Mouse (Mus musculus) testis, adult 2 months (tissue): Measurements from ENCODE around the gene Hyal1. TPM values are rescaled to one million over a fixed set of nuclear protein-coding genes. Genes with fewer than 3 reads are reported as not detected.
"Not testable (repeated sequence)": the region's sequence is repeated elsewhere in the genome, so short reads cannot be mapped to it uniquely, and the experiment has no call there.

ENCODE experiments used
- H3K27ac ChIP-seq: fragments of 200-500 bp; 2 replicates; pipeline ENCODE4 v1.5.1; 2012; ENCODE audit warnings: low read depth, low read length; ENCODE audit not compliant: control insufficient read depth, insufficient read depth
- H3K27me3 ChIP-seq: fragments of 200-500 bp; 2 replicates; pipeline ENCODE4 v1.6.1; 2012; ENCODE audit warnings: mild to moderate bottlenecking, low read length, moderate library complexity; ENCODE audit not compliant: control insufficient read depth, insufficient read depth
- H3K36me3 ChIP-seq: fragments of 200-500 bp; 2 replicates; pipeline ENCODE4 v1.6.1; 2012; ENCODE audit warnings: mild to moderate bottlenecking, low read length; ENCODE audit not compliant: control insufficient read depth, insufficient read depth
- H3K4me1 ChIP-seq: fragments of 200-500 bp; 2 replicates; pipeline ENCODE4 v1.6.1; 2012; ENCODE audit warnings: low read length; ENCODE audit not compliant: control insufficient read depth, insufficient read depth
- H3K4me3 ChIP-seq: fragments of 200-500 bp; 2 replicates; pipeline ENCODE4 v1.5.1; 2012; ENCODE audit warnings: low read depth, mild to moderate bottlenecking, low read length, moderate library complexity, mixed read lengths; ENCODE audit not compliant: control insufficient read depth
- CTCF ChIP-seq: fragments of 200-500 bp; IDR thresholded peaks from 2 replicates; pipeline ENCODE4 v1.5.1; 2012; ENCODE audit warnings: low read depth, mild to moderate bottlenecking, inconsistent platforms, low read length, moderate library complexity; ENCODE audit not compliant: control insufficient read depth, insufficient read depth, insufficient replicate concordance
- POLR2A ChIP-seq: fragments of 200-500 bp; IDR thresholded peaks from 2 replicates; pipeline ENCODE4 v1.6.1; 2012; ENCODE audit warnings: low read depth, mild to moderate bottlenecking, inconsistent platforms, low read length, moderate library complexity; ENCODE audit not compliant: control insufficient read depth
- polyA plus RNA-seq: library from polyadenylated mRNA; depleted of rRNA; stranded (reverse); fragments of >200 nt; gene quantifications from 2 replicates; pipeline ENCODE4 v1.2.3, GENCODE M21; 2012

Hyal1 gene
- polyA plus RNA-seq, 1 experiment, result 4.0 TPM

DNA sequence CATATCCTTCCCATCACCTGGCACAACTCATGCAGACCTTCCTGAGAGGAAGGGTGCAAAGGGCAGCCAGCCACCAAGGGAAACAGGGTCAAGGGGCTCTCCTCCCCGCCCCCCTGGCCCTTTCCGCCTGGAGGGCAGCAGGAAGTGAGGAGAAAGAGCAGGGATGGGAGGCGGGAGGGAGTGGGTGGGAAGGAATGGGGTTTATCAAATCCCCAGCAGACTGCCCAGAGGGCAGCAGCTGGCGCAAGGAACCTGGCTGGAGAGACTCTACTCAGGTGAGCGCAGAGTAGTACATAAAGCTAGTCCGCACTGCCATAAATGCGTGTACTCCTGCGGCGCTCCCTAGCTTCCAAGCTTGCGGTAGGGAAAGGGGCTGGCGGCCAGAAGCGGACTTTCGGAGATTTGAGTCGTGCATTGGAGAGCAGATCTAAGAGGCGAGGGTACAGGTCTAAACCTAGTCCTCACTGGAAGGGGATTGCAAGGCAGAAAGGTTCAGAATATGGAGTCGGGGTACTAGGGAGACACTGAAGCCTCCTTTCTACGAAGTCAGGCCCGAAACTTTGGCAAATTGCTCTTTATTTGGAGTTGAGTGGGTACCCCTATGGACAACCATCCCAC lies 8.9 kb upstream of the Hyal1 start, which contains the start of gene Hyal2:
TSS of gene Hyal2 (plus strand) at position 244 of the 618 bp plus-strand sequence.
- Histone ChIP-seq H3K27ac (peak within 1 kb of the TSS; percentile 91), H3K27me3 (no peaks in the 10 kb centered on the region), H3K4me1 (peaks cover 28% of the 10 kb centered on the region), H3K36me3 (no peaks in the 10 kb centered on the region), H3K4me3 (peak within 1 kb of the TSS; percentile 93)
- TF ChIP-seq POLR2A, result no peak
- TF ChIP-seq CTCF, result no peak

- peak overlapping the region; percentile 93 for H3K4me3 ChIP-seq
- peaks cover 28% of the 10 kb centered on the region for H3K4me1 ChIP-seq
- peak overlapping the region; percentile 91 for H3K27ac ChIP-seq
- no peaks in the 10 kb centered on the region for H3K36me3 ChIP-seq
- no peak for TF ChIP-seq CTCF
- TF ChIP-seq POLR2A, result 0 out of 2 replicates have a peak, but pooled peaks have one; percentile 21
- H3K27me3 ChIP-seq, result no peaks in the 10 kb centered on the region
These were observed 8.1 kb upstream of the Hyal1 start for GRCm38 (mm10) chr9:107568331-107569261.

DNA sequence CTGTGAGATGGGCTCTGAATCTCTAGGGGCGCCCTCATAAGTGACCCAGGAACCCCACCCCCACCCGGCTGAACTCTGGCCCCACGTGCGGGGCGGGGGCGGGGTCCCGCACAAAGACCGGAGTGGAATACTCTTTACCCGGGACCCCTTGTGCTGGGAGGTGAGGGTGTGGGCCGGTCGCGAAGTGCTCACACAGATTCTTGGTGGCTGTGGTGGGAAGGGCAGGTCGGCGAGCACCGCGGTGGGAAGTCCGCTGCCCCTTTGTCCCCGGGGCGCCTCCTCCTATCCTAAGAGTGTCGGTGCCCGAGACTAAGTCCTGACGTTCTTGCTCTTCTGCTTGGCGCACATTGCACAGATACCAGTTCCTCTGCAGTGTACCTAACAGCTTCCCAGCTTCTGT lies 7.5 kb upstream of the Hyal1 start:
- no peaks in the 10 kb centered on the region for H3K27me3 ChIP-seq
- H3K27ac ChIP-seq, result peak overlapping the region; percentile 91
- TF ChIP-seq CTCF (no peak), POLR2A (no peak)
- H3K4me1 ChIP-seq, result peaks cover 23% of the 10 kb centered on the region
- peak overlapping the region; percentile 93 for H3K4me3 ChIP-seq
- no peaks in the 10 kb centered on the region for H3K36me3 ChIP-seq

GRCm38 (mm10) chr9:107570016-107570415 lies 6.7 kb upstream of the Hyal1 start:
- Histone ChIP-seq H3K27ac (no peak overlapping the region), H3K27me3 (no peaks in the 10 kb centered on the region), H3K36me3 (no peaks in the 10 kb centered on the region), H3K4me3 (no peak overlapping the region), H3K4me1 (peaks cover 23% of the 10 kb centered on the region)
- TF ChIP-seq CTCF, result no peak
- no peak for TF ChIP-seq POLR2A

DNA sequence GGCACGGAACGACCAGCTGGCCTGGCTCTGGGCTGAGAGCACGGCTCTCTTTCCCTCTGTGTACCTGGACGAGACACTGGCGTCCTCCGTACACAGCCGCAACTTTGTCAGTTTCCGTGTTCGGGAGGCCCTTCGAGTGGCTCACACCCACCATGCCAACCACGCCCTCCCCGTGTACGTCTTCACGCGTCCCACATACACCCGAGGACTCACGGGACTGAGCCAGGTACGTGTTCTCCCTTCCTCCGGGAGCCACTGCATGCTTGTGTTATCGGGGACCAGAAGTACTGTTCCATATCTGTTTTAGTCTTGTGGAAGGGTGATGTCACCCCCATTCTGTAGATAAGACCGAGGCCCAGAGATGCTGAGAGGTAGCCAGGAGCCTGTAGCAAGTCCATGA lies 5.9 kb upstream of the Hyal1 start:
- H3K4me1 ChIP-seq, result peaks cover 23% of the 10 kb centered on the region
- no peak for TF ChIP-seq CTCF
- no peak for TF ChIP-seq POLR2A
- no peak overlapping the region for H3K4me3 ChIP-seq
- H3K36me3 ChIP-seq, result no peaks in the 10 kb centered on the region
- no peak overlapping the region for H3K27ac ChIP-seq
- H3K27me3 ChIP-seq, result no peaks in the 10 kb centered on the region

DNA sequence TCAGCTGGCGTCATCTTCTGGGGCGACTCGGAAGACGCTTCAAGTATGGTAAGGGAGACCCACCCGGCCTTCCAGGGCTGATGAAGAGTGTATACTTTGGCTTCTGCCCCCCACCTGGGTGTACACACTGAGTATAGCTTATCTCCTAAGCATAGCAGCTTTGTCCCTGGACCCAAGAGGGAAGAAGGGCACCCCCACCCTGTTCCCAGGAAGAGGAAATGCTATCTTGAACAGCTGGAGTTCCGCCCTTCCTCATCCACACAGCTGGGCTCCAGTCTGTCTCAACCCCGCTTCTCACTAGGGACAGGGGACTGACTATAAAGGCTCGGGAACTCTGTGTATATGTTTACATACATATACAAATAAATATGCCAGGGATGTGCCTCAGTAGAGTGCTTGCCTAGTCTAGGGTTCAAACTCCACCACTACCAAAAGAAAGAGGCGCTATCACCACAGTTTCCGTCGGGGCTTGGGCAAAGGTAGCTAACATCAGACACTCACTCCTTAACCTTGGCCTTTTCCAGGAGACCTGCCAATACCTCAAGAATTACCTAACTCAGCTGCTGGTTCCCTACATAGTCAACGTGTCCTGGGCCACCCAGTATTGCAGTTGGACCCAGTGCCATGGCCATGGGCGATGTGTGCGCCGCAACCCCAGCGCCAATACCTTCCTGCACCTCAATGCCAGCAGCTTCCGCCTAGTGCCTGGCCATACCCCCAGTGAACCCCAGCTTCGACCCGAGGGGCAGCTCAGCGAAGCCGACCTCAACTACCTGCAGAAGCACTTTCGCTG lies 5.0 kb upstream of the Hyal1 start:
- Histone ChIP-seq H3K4me1 (peaks cover 24% of the 10 kb centered on the region), H3K27me3 (no peaks in the 10 kb centered on the region), H3K4me3 (no peak overlapping the region), H3K27ac (no peak overlapping the region), H3K36me3 (no peaks in the 10 kb centered on the region)
- TF ChIP-seq CTCF (no peak), POLR2A (no peak)

- no peak overlapping the region for H3K4me3 ChIP-seq
- TF ChIP-seq CTCF (no peak), POLR2A (no peak)
- no peaks in the 10 kb centered on the region for H3K27me3 ChIP-seq
- peaks cover 23% of the 10 kb centered on the region for H3K4me1 ChIP-seq
- no peak overlapping the region for H3K27ac ChIP-seq
- H3K36me3 ChIP-seq, result no peaks in the 10 kb centered on the region
These were observed 4.4 kb upstream of the Hyal1 start for GRCm38 (mm10) chr9:107572327-107572662.

GRCm38 (mm10) chr9:107573774-107574173 lies 3.0 kb upstream of the Hyal1 start:
- H3K27ac ChIP-seq, H3K27me3 ChIP-seq, H3K36me3 ChIP-seq, H3K4me3 ChIP-seq: not testable (repeated sequence)
- peaks cover 12% of the 10 kb centered on the region for H3K4me1 ChIP-seq
